Mouse (Mus musculus): ENCODE data around the gene Dpp3.
"Not testable (repeated sequence)": the region's sequence is repeated elsewhere in the genome, so short reads cannot be mapped to it uniquely, and the experiment has no call there.

The Dpp3 gene

DNA sequence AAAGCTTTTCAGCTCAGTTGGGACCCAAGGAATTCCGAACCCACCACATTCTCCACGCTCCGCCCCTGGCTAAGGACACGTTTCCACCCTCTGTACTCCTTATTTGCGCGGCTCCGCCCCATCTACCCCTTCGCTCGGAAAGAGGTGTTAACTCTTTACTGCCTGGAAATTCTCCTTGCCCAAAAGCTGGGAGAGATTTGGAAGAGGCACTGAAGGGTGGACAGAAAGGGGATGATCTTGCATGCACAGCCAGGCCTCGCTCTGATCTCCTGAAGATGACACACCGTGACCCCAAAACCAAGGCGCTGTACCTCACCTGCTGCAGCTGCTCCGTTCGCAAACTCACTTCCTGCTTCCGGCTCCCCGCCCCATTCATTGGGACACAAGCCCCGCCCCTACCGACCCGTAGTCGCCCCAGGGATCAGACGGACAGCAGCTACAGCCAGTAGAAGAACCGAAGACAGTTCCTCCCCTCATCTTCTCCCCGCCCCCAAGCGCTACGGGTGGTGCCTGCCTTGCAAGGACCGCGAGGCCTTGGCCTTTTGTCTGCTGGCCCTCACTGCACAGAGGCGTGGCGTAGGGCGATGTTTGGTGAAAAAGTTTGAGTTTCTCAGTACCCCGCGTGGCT lies at the start of gene Dpp3:
TSS of gene Dpp3 (minus strand) at position 384 of the 628 bp plus-strand sequence.
- peak; percentile 98 to 99 for DNase-seq

DNA sequence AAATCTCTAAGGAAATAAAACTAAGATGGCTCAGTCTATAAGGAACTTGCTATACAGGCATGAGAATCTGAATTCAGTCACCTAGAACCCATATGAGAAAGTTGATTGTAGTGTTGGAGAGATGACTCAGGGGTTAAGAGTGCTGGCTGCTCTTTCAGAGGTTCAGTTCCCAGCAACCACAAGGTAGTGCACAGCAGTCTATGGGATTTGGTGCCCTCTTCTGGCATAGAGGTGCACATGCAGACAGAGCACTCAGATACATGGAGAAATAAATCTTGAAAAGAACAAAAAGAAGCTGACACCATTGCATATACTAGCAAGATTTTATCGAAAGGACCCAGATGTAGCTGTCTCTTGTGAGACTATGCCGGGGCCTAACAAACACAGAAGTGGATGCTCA lies 40.1 kb upstream of the Dpp3 start:
- no peak for DNase-seq

DNA sequence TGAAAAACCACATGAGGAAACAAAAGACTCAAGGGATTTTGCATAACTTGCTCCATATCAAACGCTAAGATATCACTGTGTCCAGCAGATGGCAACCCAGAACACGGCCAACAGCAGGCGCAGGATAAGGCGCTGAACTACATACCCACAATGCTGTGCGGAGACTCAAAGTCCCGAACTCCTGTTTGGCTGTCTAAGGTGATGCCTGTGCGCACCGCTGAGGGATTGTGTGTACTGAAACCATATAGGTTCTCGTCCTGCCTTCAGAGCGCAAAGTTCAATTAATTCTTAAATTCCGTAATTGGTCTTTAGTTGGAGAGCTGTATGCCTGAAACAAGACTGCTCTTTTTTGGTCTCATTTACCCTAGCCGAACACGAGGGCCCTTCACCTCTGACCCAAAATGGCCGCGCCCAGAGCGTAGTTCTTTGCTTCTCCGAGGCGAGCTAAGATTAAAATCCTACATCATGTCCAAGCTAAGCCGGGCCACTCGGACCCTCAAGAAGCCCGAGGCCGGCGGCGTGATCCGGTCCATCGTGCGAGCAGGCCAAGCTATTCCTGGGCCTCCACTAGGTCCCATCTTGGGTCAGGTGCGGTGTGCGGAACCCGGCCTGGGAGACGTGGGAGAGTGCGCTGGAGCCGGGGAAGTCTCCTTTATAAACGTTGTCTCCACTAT lies 34.0 kb upstream of the Dpp3 start, which contains the start of gene Mrpl11:
TSS of gene Mrpl11 (plus strand) at position 220 of the 674 bp plus-strand sequence.
- peak; percentile 89 to 93 for DNase-seq

DNA sequence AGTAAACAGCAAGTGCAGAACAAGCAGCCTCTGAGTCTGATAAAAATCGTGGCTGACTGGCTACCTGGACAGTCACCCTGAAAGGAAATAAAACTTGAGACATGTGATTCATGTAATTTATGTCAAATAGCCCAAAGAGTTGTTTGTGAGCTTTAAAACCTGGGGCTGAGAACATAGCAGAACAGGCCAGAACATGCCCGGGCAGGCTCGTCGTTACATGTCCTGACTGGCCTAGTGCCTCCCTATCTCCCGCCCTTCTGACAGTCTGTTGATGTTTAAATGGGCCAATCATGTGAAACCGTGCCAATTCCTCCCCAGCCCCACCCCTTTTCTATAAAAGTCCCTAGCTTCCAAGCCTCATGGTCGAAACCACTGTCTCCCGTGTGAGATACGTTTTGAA lies 20.6 kb upstream of the Dpp3 start:
- DNase-seq: not testable (repeated sequence)

DNA sequence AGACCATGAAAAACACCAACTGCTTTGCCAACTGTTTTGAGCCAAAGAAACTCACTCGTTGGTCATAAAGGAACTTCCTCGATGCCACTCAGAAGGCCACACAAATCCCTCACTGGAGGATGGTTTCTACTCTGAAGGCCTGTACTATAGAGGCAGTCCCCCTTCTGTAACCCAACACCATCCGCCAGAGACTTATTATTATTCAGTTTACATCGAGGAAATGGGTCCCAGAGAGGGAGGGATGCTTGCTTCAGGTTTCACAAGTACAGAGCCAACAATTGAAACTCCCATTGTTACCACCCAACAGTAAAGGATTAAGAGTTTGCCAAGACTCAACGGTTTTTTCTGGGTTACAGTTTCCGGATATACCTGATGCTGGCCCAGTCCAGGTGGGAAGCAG lies 17.5 kb upstream of the Dpp3 start:
- DNase-seq: no peak

DNA sequence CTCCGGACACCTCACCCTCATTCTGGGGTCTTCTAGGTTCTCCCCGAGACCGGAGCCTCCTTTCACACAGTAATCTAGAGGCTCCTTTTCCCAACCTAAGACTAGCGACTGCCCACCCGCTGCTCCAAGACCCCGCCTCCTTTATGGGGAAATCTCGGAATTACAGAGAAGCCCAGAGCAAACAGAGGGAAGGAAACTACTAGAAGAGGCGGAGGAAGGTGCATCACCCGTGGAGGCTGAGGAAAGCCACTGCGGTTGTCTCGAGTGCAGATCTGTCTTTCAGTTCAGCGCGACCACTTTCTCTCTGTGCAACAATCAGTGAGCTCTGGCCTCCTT lies 15.1 kb upstream of the Dpp3 start:
- no peak for DNase-seq

DNA sequence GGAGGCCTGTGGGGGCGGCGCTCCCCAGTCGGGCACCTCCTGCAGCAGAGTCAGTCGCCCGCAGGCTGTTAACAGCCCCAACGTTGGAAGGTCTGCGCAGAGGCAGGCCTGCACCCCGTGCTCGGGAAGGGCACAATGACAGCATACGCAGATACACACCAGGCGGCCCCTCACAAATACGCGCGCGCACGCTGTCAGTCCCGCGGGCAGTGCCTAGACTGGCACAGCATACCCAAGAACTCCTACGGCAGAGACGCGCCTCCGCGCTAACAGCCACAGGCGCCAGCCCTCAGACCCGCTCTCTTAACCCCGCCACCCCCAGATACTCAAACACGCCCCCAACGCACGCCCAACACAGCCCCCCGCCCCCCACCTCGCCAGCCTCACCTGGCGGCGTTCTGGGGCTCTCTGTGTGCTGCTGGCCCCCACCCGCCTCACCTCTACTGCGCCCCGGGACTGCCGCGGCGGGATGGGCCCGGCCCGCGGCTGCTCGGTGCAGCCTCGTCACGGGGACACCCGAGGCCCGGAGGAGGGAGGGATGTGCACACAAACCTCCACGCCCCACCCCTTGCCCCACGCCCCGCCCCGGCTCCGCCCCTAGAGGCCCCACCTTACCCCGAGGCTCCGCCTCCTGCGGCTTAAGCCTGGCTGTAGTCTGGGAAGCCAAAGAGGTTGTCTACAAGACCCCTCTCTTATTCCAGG lies 14.6 kb upstream of the Dpp3 start, which contains the start of gene Peli3:
TSS of gene Peli3 (minus strand) at position 577 of the 702 bp plus-strand sequence.
- DNase-seq: peak; percentile 91 to 92

DNA sequence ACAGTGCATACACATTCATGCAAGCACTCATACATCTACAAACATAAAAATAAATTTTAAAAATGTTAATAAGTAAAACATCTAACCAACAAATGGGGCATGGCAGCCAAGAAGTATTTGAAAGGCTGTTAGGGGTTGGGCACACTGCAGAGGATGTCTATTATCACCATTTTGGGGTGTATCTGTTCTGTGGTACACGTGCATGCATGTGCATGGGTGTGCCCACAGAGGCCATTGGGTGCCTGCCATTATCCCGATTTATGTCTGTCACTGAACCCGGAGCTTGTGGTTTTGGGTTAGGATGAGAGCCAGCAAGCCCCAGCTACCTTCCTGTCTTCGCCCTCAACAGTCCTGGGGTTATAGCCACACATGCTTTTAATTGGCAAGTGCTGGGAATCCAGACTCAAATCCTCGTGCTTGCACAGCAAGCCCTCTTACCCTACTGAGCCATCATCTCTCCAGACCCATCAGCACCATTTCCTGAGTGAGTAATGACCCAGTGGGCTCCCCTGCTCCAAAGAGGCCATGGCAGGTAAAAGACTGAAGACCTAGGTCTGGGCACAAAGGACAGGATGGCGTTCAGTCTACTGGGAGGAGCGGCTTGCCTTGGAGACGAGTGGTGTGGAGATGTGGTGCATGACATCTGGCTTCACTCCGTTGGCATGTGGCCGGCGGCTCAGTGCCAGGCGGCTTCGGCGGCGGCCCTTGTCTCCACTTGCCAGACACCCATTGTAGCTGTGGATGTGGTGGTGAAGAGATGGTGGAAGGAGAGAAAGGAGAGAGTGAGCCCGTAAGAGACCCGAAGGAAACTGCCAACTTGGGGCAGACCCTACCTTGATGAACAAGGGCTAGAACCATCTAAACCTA lies 9.6 kb upstream of the Dpp3 start:
- peak; percentile 68 to 85 for DNase-seq

DNA sequence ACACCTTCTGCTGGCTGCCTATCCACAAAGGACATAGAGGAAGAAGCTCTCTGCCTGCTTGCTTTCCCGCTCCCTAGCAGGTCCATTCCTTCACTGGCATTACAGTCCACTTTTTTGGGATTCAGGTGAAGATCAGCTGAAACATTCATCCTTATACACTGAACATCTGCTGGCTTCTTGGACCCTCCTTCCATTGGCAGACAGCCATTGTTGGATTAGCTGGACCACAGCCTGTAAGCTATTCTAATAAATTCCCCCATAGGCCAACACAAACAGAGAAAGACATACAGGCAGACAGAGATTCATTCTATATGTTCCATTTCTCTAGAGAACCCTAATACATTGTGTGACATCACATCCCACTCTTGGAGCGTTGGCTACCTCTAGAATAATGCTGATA lies 8.8 kb upstream of the Dpp3 start:
- no peak for DNase-seq

DNA sequence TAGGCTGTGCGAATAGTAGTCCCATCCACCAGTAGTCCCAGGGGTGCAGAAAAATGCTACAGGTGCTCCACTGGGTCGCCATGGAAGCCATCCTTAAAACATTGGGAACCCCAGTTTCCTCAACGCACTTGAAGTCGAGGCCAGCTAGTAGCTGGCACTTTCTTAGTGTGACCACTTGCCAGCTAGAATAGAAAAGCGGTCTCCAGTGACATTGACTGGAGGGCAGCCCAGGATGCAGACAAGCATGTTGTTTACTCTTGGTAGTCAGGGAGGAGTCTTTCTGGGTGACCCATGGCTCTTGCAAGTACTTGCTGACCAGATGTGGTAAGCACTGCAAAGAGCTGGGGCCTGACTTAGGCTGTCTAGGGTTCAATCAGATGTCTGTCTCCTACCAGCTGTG lies 694 bp upstream of the Dpp3 start:
- peak in 1 of 2 experiments; percentile 34 for DNase-seq

DNA sequence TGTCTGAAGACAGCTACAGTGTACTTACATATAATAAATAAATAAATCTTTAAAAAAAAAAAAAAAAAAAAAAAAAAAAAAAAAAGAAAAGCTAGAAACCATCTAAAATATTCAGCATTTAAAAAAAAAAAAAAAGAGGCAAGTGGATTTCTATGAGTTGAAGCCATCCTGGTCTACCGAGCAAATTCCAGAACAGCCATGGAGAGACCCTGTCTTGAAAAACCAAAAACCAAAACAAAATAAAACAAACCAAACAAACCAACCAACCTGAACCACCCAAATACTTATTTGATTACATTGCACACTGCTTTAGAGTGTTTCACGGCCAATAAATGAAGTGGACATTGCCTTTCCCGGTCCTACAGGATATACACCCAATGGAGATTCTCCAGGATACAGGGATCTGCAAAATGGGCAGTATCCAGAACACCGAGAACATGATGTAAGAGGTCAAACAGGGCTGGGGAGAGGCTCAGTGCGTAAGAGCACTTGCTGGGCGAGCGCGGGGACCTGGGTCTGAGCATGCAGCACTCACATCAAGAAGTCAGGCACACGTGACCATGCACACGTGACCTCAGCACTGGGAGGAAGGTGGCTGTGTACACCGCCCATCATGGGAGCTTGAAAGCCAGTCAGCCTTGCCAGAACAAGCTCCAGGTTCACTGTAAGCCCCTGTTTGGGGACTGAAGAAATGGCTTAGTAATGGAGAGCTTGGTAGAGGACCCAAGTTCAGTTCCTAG lies 2.8 kb downstream of the Dpp3 start:
- no peak for DNase-seq

DNA sequence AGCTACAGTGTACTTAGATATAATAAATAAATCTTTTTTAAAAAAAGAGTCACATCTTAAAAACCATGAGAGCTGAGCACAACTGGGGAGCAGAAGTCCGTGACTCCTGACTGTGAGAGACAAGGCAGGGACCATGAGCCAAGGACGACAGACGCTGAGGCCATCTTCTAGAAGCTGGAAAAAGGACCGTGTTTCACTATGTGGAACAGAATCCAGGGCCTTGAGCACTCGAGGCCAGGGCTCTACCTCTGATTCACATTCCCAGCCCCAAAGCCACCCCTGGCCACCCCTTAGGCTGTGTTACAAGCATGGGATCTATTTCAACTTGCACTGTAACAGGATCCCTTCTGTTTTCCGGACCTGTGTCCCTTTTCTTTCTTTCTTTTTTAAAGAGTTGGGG lies 8.4 kb downstream of the Dpp3 start:
- no peak for DNase-seq

DNA sequence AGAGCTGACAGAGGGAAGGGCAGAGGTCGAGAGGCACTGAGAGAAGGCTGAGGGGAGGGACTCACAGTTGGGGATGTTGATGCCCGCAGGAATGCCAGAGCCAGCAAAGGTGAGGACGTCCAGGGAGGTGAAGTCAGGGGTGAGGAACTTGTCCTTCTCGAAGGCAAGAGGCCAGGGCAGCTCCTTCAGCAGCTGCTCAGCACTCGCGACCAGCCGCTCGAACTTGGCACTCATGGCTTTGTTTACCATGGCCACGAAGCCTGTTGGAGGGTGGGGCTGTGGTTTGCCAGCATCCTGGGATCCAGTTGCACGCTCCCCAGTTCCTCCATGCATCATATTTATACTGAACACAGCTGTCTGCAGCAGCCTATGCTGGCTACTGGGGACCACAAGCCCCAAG lies 11.3 kb downstream of the Dpp3 start:
- DNase-seq: no peak

DNA sequence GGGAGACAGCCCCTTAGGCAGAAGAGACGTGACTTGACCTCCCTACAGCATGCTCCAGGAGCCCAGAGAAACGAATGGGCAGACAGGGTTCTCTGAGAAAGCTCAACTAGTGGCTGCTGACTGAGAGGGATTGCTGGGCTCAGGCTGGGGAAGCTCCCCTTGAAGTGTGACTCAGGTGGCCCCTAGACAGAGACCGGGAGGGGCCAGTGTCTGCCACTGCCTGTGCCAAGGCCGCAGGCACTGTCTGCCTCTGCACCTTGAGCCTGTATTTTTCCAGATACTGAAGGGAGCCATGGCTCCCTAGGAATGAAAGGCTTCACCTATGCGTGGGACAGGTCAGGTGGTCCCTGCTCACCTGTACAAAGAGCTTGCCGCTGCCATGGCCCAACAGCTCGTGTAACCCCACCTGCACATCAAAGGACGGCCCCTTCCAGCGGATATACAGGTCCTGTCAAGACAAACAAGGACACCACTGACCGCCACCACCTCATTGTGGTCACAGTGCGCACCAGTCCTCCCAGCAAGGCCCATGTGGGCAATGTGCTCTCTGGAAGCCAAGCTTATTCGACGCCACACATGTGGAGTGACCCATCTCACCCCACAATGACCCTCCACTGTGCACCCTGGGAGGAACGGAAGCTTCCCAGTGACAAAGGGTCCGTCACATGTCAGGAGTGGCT lies 12.0 kb downstream of the Dpp3 start:
- DNase-seq: no peak

DNA sequence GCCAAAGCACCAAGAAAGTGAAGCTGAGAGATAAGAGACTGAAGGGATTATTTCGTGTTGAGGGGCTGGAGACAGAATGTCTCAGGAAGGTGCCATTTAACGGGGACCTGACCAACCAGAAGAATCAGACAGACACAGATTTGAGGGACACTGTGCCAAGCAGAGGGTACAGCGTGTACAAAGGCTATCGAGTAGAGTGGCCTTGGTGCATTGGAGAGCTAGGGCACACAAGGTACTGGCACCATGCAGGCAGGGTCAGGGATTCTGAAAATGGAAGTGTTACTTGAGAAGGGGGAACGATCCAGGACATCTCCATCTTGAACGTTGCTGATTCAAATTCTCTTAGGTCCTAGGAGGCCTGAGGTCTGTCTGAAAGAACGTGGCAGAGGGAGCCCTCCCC lies 18.7 kb downstream of the Dpp3 start:
- no peak for DNase-seq

DNA sequence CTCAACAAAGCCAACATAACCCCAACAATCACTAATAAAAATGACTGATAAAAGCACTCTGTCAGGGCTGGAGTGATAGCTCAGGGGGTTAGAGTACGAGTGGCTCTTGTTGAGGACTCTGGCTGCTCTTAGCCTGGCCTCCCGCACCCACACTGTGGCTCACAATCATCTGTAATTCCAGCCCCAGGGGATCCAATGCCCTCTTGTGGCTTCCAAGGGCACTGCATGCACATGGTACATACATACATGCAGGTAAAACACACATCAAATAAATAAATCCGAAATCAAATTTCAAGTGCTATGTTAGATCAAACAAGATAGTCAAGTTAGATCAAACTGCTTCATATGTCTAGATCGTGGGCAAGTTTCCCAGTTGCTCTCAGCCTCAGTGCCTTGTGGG lies 20.0 kb downstream of the Dpp3 start:
- peak; percentile 51 to 65 for DNase-seq

DNA sequence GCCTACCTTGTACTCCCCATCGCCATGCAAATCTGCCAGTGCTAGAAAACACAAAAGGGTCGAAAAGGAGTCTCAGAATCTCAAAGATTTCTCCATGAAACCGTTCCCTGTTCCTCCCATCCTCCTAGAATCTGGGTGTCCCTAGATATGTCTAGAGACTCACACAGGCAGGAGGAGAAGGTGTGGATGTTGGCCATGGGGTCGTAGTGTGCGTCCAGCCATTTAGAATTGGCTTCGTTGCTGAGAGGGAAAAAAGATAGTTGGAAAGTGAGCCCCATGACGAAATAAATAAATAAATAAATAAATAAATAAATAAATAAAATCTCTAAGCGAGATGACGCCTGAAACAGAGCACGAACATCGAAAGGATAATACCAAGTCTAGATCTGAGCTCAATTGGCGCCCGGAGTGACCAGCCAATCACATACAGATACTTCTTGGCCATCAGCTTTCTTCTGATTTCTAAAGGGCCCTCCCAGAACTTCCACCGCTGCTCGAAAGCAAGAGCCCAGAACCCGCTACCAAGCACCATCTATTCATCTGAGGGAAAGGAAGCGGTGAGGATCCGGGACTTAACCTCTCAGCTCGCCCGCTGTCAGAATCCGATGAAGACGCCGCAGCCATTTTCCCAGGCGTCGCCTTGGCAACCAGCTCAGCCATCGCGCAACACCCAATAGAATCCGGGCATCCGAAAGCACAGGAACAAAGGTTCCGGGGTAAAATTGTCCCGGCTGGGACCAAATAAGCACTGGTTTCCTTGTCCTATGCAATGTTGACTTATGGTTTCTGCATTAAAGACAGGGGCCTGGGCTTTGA lies 21.9 kb downstream of the Dpp3 start, which contains the start of gene Bbs1:
TSS of gene Bbs1 (minus strand) at position 650 of the 816 bp plus-strand sequence.
- DNase-seq: peak; percentile 87 to 89

DNA sequence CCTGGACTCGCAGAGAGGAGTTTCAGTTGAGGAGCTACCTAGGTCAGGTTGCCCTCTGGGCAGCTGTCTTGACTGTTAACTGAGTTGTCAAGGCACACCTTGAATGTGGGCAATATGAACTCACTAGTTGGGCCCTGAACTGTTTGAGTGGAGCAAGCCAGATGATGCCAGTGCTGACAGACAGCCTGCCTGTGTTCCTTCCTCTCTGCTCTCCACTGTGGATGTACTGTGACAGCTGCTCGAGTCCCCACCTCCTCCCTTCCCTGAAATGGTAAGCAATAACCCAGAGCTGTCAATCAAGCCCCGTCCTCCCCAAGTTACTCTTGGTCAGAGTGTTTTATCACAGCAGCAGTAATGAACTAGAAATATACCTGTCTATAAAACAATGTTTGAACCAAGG lies 28.2 kb downstream of the Dpp3 start:
- no peak for DNase-seq

DNA sequence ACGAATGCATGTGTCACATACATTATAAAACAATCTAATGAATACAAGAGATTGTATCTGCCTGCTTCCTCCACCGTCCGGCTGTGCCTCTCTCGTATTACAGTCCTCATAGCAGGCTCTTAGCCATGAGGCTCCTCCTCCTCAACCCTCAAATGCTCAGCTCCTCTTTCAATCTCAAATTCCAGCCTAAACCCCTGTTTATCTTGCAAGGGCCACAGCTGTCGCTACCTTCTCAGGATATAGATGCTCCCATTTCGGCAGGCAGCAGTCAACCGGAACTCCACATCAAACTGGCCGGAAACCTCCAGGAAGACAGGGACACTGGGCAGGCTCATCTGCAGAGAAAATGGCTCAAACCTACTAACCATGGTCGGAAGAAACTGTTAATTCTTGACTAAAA lies 29.1 kb downstream of the Dpp3 start:
- DNase-seq: no peak

DNA sequence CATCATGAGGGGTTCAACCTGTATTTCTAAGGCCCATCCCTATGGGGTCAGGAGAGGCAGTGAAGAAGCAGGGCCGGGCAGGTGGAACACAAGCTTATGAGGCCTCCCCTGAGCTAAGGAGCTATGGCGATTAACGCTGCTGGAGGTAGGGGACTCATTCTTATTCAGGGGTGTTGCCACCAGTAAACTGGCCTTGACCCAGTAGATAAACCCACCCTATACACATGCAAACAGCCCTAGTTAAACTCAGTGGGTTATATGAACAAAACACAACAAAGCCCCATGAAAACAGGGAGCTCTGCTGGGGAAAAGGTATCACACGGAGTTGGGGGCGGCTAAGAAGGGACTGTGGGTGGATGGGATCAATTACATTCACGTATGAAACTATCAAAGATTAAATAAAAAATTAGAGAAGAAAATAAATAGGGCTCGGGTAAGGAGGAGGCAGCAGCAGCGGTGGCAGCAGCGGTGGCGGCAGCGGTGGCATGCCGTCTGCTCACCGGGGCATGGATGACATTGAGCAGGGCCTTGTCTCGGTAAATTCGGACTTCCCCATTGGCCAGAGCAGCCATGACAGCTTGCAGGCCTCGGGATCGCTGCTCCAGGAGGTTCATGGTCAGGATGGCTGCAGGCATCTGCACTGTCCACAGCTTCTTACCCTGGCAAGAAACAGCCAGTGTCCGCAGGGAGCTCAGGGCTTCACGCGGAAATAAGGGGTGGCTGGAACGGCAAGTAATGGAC lies 31.1 kb downstream of the Dpp3 start:
- no peak for DNase-seq

All from cerebellum, postnatal 14 days (tissue).